In genomic region chr6:108324464-108325025, GRCm38 (mm10) we compare ENCODE assay signal across 18 mouse cellular contexts.
"Had no signal": no experiment of that assay in that cellular context is flagged by ENCODE, and none has a peak within 500 bp of the region (broad histone marks: within the 10 kb centered on the region; RNA-seq: fewer than 3 reads in every experiment).

No protein-coding gene starts in this region.

- H3K4me1 ChIP-seq: limb, embryonic 12.5 days; midbrain, embryonic 12.5 days; stomach, embryonic 15.5 days had no signal

- H3K4me3 ChIP-seq: layer of hippocampus, adult 2 months; limb, embryonic 12.5 days; liver, embryonic 13.5 days; lung, embryonic 15.5 days; megakaryocyte, embryonic 14.5 days; midbrain, embryonic 12.5 days; stomach, embryonic 15.5 days had no signal

- DNase-seq: kidney, adult 9 months; kidney, postnatal 4 days; liver; liver, embryonic 13.5 days; liver, postnatal 0 days; lung, postnatal 14 days; right cerebral cortex, postnatal 14 days; thymus, adult 2 months; thymus, postnatal 36 days had no signal

- ATAC-seq: liver, postnatal 0 days; midbrain, embryonic 16.5 days had no signal

- H3K27ac ChIP-seq: kidney, postnatal 0 days; layer of hippocampus, adult 2 months; limb, embryonic 12.5 days; liver, embryonic 13.5 days; lung, embryonic 15.5 days; macrophage; midbrain, embryonic 12.5 days; stomach, embryonic 15.5 days had no signal
